Mouse (Mus musculus) forebrain, embryonic 16.5 days (tissue): ENCODE results near the gene Hnf4a. TPM values are rescaled to one million over a fixed set of nuclear protein-coding genes. Genes with fewer than 3 reads are reported as not detected.

ENCODE experiments used
- ATAC-seq: fragments of 200-750 bp; cut with Nextera tagmentation; 2 replicates; pipeline ENCODE4 v1.8.0; 2017; ENCODE audit warnings: mild to moderate bottlenecking, moderate library complexity
- H3K27ac ChIP-seq: fragments of 300-500 bp; sonication (generic); 2 replicates; pipeline ENCODE4 v1.5.1; 2014; ENCODE audit warnings: low read length, control low read depth
- H3K27me3 ChIP-seq: fragments of 300-500 bp; sonication (generic); replicated peaks from 2 replicates; pipeline ENCODE4 v1.6.1; 2014; ENCODE audit warnings: low read length; ENCODE audit not compliant: control insufficient read depth, insufficient read depth
- H3K36me3 ChIP-seq: fragments of 300-500 bp; sonication (generic); 2 replicates; pipeline ENCODE4 v1.6.1; 2014; ENCODE audit not compliant: control insufficient read depth, insufficient read depth
- H3K4me1 ChIP-seq: fragments of 300-500 bp; sonication (generic); replicated peaks from 2 replicates; pipeline ENCODE4 v1.6.1; 2014; ENCODE audit warnings: low read length; ENCODE audit not compliant: control insufficient read depth, insufficient read depth
- H3K4me2 ChIP-seq: fragments of 300-500 bp; sonication (generic); 2 replicates; pipeline ENCODE4 v1.6.1; 2014; ENCODE audit warnings: mild to moderate bottlenecking, low read length, control low read depth
- H3K4me3 ChIP-seq: fragments of 300-500 bp; sonication (generic); replicated peaks from 2 replicates; pipeline ENCODE4 v1.5.1; 2014; ENCODE audit warnings: mild to moderate bottlenecking, low read length, control low read depth
- H3K9ac ChIP-seq: fragments of 300-500 bp; sonication (generic); replicated peaks from 2 replicates; pipeline ENCODE4 v1.6.1; 2014; ENCODE audit warnings: low read depth, low read length, control low read depth
- H3K9me3 ChIP-seq: fragments of 300-500 bp; sonication (generic); 2 replicates; pipeline ENCODE4 v1.6.1; 2016; ENCODE audit warnings: low read length; ENCODE audit not compliant: control insufficient read depth
- WGBS: fragments of 180-500 bp; shearing (Covaris S2); extraction: QIAGEN DNeasy Blood & Tissue Kit; methylation state at CpG from one replicate; pipeline ENCODE4 v1.1.7; 2014; 5-methylcytosine and 5-hydroxymethylcytosine counted together
- polyA plus RNA-seq: library from polyadenylated mRNA; unstranded; fragments of >200 nt; fragmentation: Nextera tagmentation; extraction: Ambion mirVana; gene quantifications from 2 replicates; pipeline ENCODE4 v1.2.1, GENCODE M21; 2015

Hnf4a gene
- polyA plus RNA-seq, 1 experiment from 2014 or later, result 0.08 TPM

GRCm38 (mm10) chr2:163602101-163602971, 95.7 kb downstream of the Hnf4a start, which contains the start of gene Ttpal:
Ttpal (plus strand) TSS chr2:163602314.
- peak within 1 kb of the TSS; percentile 80 for H3K4me2 ChIP-seq
- H3K9ac ChIP-seq, result peak within 1 kb of the TSS; percentile 97
- H3K27me3 ChIP-seq, result 0 out of 2 replicates have a peak, but pooled peaks cover 2% of the 10 kb centered on the region
- H3K4me3 ChIP-seq, result peak within 1 kb of the TSS; percentile 95
- H3K36me3 ChIP-seq, result no peaks in the 10 kb centered on the region
- peak within 1 kb of the TSS; percentile 86 for H3K27ac ChIP-seq
- peaks cover 13% of the 10 kb centered on the region for H3K4me1 ChIP-seq
- no peaks in the 10 kb centered on the region for H3K9me3 ChIP-seq
- ATAC-seq, result peak; percentile 98
- under 1% methylated on average over 57 of the region's 57 CpGs for WGBS

- 86% methylated on average over 7 of the region's 7 CpGs for WGBS
- ATAC-seq, result no peak
- Histone ChIP-seq H3K27ac (no peak overlapping the region), H3K36me3 (0 out of 2 replicates have a peak, but pooled peaks cover 2% of the 10 kb centered on the region), H3K4me1 (peaks cover 13% of the 10 kb centered on the region), H3K9me3 (no peaks in the 10 kb centered on the region), H3K27me3 (no peaks in the 10 kb centered on the region), H3K4me3 (no peak overlapping the region), H3K9ac (no peak overlapping the region), H3K4me2 (no peak overlapping the region)
Measured at GRCm38 (mm10) chr2:163606161-163606560, 99.6 kb downstream of the Hnf4a start.

- peaks cover 5% of the 10 kb centered on the region for H3K4me1 ChIP-seq
- no peak overlapping the region for H3K4me2 ChIP-seq
- H3K36me3 ChIP-seq, result 0 out of 2 replicates have a peak, but pooled peaks cover 2% of the 10 kb centered on the region
- no peak overlapping the region for H3K4me3 ChIP-seq
- 86% methylated on average over 7 of the region's 7 CpGs for WGBS
- H3K27me3 ChIP-seq, result no peaks in the 10 kb centered on the region
- H3K9me3 ChIP-seq, result no peaks in the 10 kb centered on the region
- H3K27ac ChIP-seq, result no peak overlapping the region
- no peak for ATAC-seq
- H3K9ac ChIP-seq, result no peak overlapping the region
Measured at GRCm38 (mm10) chr2:163608008-163608407, 101.4 kb downstream of the Hnf4a start.

- no peak overlapping the region for H3K9ac ChIP-seq
- ATAC-seq, result no peak
- H3K4me3 ChIP-seq, result no peak overlapping the region
- no peaks in the 10 kb centered on the region for H3K4me1 ChIP-seq
- no peak overlapping the region for H3K4me2 ChIP-seq
- no peak overlapping the region for H3K27ac ChIP-seq
- H3K9me3 ChIP-seq, result no peaks in the 10 kb centered on the region
- 84% methylated on average over 12 of the region's 12 CpGs for WGBS
- H3K36me3 ChIP-seq, result peaks cover 9% of the 10 kb centered on the region; the same call in 1 of the 2 replicates
- H3K27me3 ChIP-seq, result no peaks in the 10 kb centered on the region
Measured at GRCm38 (mm10) chr2:163609281-163609975, 102.8 kb downstream of the Hnf4a start.

GRCm38 (mm10) chr2:163611176-163611575, 104.6 kb downstream of the Hnf4a start:
- Histone ChIP-seq H3K4me2 (no peak overlapping the region), H3K36me3 (peaks cover 10% of the 10 kb centered on the region; the same call in 1 of the 2 replicates), H3K27me3 (no peaks in the 10 kb centered on the region), H3K4me3 (no peak overlapping the region), H3K4me1 (no peaks in the 10 kb centered on the region), H3K27ac (no peak overlapping the region), H3K9me3 (no peaks in the 10 kb centered on the region), H3K9ac (no peak overlapping the region)
- ATAC-seq, result no peak
- 90% methylated on average over 9 of the region's 9 CpGs for WGBS

- H3K9ac ChIP-seq, result no peak overlapping the region
- no peaks in the 10 kb centered on the region for H3K9me3 ChIP-seq
- H3K27ac ChIP-seq, result no peak overlapping the region
- H3K4me2 ChIP-seq, result no peak overlapping the region
- peaks cover 16% of the 10 kb centered on the region; the same call in 1 of the 2 replicates for H3K36me3 ChIP-seq
- no peaks in the 10 kb centered on the region for H3K27me3 ChIP-seq
- H3K4me1 ChIP-seq, result no peaks in the 10 kb centered on the region
- no peak overlapping the region for H3K4me3 ChIP-seq
- ATAC-seq, result no peak
- WGBS, result 98% methylated on average over 5 of the region's 5 CpGs
Measured at GRCm38 (mm10) chr2:163613206-163613605, 106.6 kb downstream of the Hnf4a start.

GRCm38 (mm10) chr2:163613990-163614389, 107.4 kb downstream of the Hnf4a start:
- H3K4me2 ChIP-seq, result no peak overlapping the region
- no peak overlapping the region for H3K4me3 ChIP-seq
- peaks cover 16% of the 10 kb centered on the region; the same call in 1 of the 2 replicates for H3K36me3 ChIP-seq
- no peaks in the 10 kb centered on the region for H3K27me3 ChIP-seq
- H3K9me3 ChIP-seq, result no peaks in the 10 kb centered on the region
- H3K27ac ChIP-seq, result no peak overlapping the region
- H3K9ac ChIP-seq, result no peak overlapping the region
- H3K4me1 ChIP-seq, result no peaks in the 10 kb centered on the region
- 90% methylated on average over 4 of the region's 4 CpGs for WGBS
- ATAC-seq, result no peak

GRCm38 (mm10) chr2:163615401-163615800, 108.8 kb downstream of the Hnf4a start:
- Histone ChIP-seq H3K27me3 (no peaks in the 10 kb centered on the region), H3K36me3 (peaks cover 25% of the 10 kb centered on the region), H3K4me2 (no peak overlapping the region), H3K27ac (no peak overlapping the region), H3K4me1 (no peaks in the 10 kb centered on the region), H3K9ac (no peak overlapping the region), H3K9me3 (no peaks in the 10 kb centered on the region), H3K4me3 (no peak overlapping the region)
- ATAC-seq, result no peak
- WGBS, result 94% methylated on average over 9 of the region's 9 CpGs

GRCm38 (mm10) chr2:163615906-163616651, 109.5 kb downstream of the Hnf4a start:
- no peaks in the 10 kb centered on the region for H3K9me3 ChIP-seq
- H3K4me2 ChIP-seq, result no peak overlapping the region
- no peak overlapping the region for H3K4me3 ChIP-seq
- ATAC-seq, result no peak
- 93% methylated on average over 4 of the region's 4 CpGs for whole genome bisulfite sequencing
- no peak overlapping the region for H3K9ac ChIP-seq
- peaks cover 25% of the 10 kb centered on the region for H3K36me3 ChIP-seq
- no peaks in the 10 kb centered on the region for H3K4me1 ChIP-seq
- H3K27ac ChIP-seq, result no peak overlapping the region
- H3K27me3 ChIP-seq, result no peaks in the 10 kb centered on the region
